Mouse (Mus musculus): ENCODE results near the gene Adam11.

DNA sequence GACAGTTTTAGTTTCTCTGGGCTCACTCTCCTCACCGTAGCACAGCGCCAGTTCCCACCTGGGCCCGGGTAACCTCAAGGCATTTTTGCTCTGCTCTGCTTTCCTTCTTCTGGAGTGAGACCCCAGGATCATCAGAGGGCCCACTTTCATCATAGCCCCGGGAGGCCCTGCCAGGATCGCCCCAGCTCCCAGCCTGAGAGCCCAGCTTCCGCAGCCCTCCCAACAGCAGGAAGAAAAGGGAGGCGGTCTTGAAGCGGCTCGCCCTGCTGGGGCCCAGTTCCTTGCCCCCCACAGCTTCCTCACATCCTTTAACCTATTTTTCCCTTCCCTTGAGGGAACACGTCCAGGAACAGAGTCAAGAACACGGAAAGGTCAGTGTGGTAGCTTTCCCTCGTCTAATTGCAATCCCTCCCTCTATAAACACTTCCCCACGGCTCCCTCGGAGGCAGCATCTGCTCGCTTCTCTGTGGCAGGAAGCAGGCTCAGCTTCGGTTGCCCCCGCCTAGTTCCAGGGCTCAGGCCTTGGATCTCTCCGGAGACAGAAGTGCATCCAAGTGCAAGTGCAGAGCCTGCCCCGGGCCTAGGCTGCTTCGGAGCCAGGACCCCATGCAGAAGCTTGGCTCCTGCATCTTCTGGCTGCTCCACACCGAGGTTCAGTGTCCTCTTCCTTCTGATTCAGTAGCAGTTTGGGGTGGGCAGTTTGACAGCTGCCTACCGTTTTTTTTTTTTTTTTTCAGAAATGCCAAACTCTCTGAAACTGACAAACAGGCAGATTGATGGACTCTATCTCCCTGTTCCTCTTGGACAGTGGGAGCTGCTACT lies 19.9 kb upstream of the Adam11 start:
- TF ChIP-seq EP300 (IDR thresholded peaks at IDR 0.05; ENCODE audit: low read depth): no peak
- TF ChIP-seq CTCF (IDR thresholded peaks at IDR 0.05; ENCODE audit: low read depth): no peak
